Comparison of ENCODE assay signal across 22 mouse cellular contexts in genomic region chr13:117020631-117021030, GRCm38 (mm10). TPM values are rescaled to one million over a fixed set of nuclear protein-coding genes. Genes with fewer than 3 reads are reported as not detected.
A peak's percentile ranks its signal among the peaks of the same experiment; 100 is the strongest.
DNase-seq lines count a peak whose midpoint lies in the region; ATAC-seq and TF ChIP-seq lines count a peak whose summit lies in the region.
"Had no signal": no experiment of that assay in that cellular context is flagged by ENCODE, and none has a peak within 500 bp of the region (broad histone marks: within the 10 kb centered on the region; RNA-seq: fewer than 3 reads in every experiment).

No protein-coding gene starts in this region.

- peak; percentile 44 to 45 for DNase-seq in heart, adult 9 months (ENCODE audit: low spot score in 2 of 2)
- DNase-seq in heart, adult 2 months = no peak
- peak; percentile 30 for DNase-seq in CD4-positive helper T cell, adult 2 months (ENCODE audit: low read depth, low spot score)
- no peak for DNase-seq in neural tube, embryonic 10.5 days (ENCODE audit: extremely low spot score, low spot score)
- DNase-seq in embryonic facial prominence, embryonic 10.5 days (ENCODE audit: low spot score) = no peak
- DNase-seq: adrenal gland, postnatal 14 days; cerebellum, adult 11-12 months; forebrain, postnatal 0 days; kidney, adult 8-10 months; kidney, postnatal 25 days; lung, postnatal 10 days; thymus, postnatal 14 days had no signal

- peaks cover 3% of the 10 kb centered on the region; the same call in 1 of the 2 replicates for H3K79me2 ChIP-seq in heart, adult 2 months (replicated peaks; ENCODE audit: control insufficient read depth, insufficient read depth, low read length)

- ATAC-seq in hematopoietic stem cell, adult 5-6 weeks (replicated peaks in 1 of 2; ENCODE audit: insufficient read depth in 1 of 2, low FRiP score in 2 of 2, low TSS enrichment in 1 of 2, low read depth in 1 of 2, poor library complexity in 2 of 2, severe bottlenecking in 2 of 2) = peak; percentile 52 to 61
- ATAC-seq in intestine, postnatal 0 days = no peak
- ATAC-seq: forebrain, postnatal 0 days had no signal

- no peak overlapping the region for H3K4me2 ChIP-seq in intestine, postnatal 0 days (replicated peaks; ENCODE audit: low read depth)
- H3K4me2 ChIP-seq: embryonic facial prominence, embryonic 12.5 days; liver, embryonic 15.5 days; midbrain, embryonic 11.5 days had no signal

- no peaks in the 10 kb centered on the region for H3K27me3 ChIP-seq in heart, adult 2 months (ENCODE audit: control insufficient read depth, insufficient read depth, low read length)
- 0 out of 2 replicates have a peak, but pooled peaks cover 4% of the 10 kb centered on the region for H3K27me3 ChIP-seq in intestine, postnatal 0 days (replicated peaks; ENCODE audit: control insufficient read depth, insufficient read depth, low read length)
- H3K27me3 ChIP-seq in embryonic facial prominence, embryonic 10.5 days (replicated peaks; ENCODE audit: low read depth, poor library complexity, severe bottlenecking) = no peaks in the 10 kb centered on the region
- H3K27me3 ChIP-seq: embryonic facial prominence, embryonic 12.5 days; neural tube, embryonic 15.5 days had no signal

- H3K27ac ChIP-seq in heart, adult 2 months = no peak overlapping the region
- H3K27ac ChIP-seq in embryonic fibroblast, embryonic 13.5 days (ENCODE audit: insufficient read depth, low read length) = peak overlapping the region; percentile 44
- H3K27ac ChIP-seq in intestine, postnatal 0 days (ENCODE audit: low read depth, low read length) = no peak overlapping the region
- H3K27ac ChIP-seq in embryonic facial prominence, embryonic 10.5 days (replicated peaks) = no peak overlapping the region
- H3K27ac ChIP-seq: embryonic facial prominence, embryonic 12.5 days; hindbrain, embryonic 10.5 days; limb, embryonic 10.5 days; liver, embryonic 15.5 days; neural tube, embryonic 15.5 days had no signal

- 28% methylated on average over 6 of the region's 6 CpGs for WGBS in heart, adult 2 months
- 59% methylated on average over 6 of the region's 6 CpGs for WGBS in intestine, postnatal 0 days
- 77% methylated on average over 6 of the region's 6 CpGs for WGBS in embryonic facial prominence, embryonic 10.5 days

- no peak overlapping the region for H3K9ac ChIP-seq in heart, adult 2 months (ENCODE audit: low read depth, low read length)
- H3K9ac ChIP-seq in intestine, postnatal 0 days (ENCODE audit: low read depth, low read length) = no peak overlapping the region
- H3K9ac ChIP-seq: embryonic facial prominence, embryonic 12.5 days; forebrain, postnatal 0 days; liver, embryonic 15.5 days; neural tube, embryonic 15.5 days had no signal

- peaks cover 3% of the 10 kb centered on the region for H3K36me3 ChIP-seq in heart, adult 2 months (ENCODE audit: control insufficient read depth, insufficient read depth, low read length)
- no peaks in the 10 kb centered on the region for H3K36me3 ChIP-seq in intestine, postnatal 0 days (ENCODE audit: control insufficient read depth, insufficient read depth)
- H3K36me3 ChIP-seq in embryonic facial prominence, embryonic 10.5 days (replicated peaks) = no peaks in the 10 kb centered on the region
- H3K36me3 ChIP-seq: embryonic facial prominence, embryonic 12.5 days; hindbrain, embryonic 10.5 days; limb, embryonic 10.5 days; liver, embryonic 15.5 days; neural tube, embryonic 15.5 days had no signal

- peaks cover 8% of the 10 kb centered on the region for H3K4me1 ChIP-seq in heart, adult 2 months (ENCODE audit: control insufficient read depth, insufficient read depth, low read length)
- H3K4me1 ChIP-seq in embryonic fibroblast, embryonic 13.5 days (ENCODE audit: control insufficient read depth, insufficient read depth, low read length) = peaks cover 19% of the 10 kb centered on the region
- H3K4me1 ChIP-seq in intestine, postnatal 0 days (replicated peaks; ENCODE audit: control insufficient read depth, insufficient read depth, low read length) = no peaks in the 10 kb centered on the region
- peaks cover 11% of the 10 kb centered on the region for H3K4me1 ChIP-seq in embryonic facial prominence, embryonic 10.5 days

- no peak overlapping the region for H3K4me3 ChIP-seq in heart, adult 2 months
- H3K4me3 ChIP-seq in embryonic fibroblast, embryonic 13.5 days (ENCODE audit: insufficient read depth, low read length) = no peak overlapping the region
- H3K4me3 ChIP-seq in intestine, postnatal 0 days (ENCODE audit: low read depth, low read length) = no peak overlapping the region
- H3K4me3 ChIP-seq in embryonic facial prominence, embryonic 10.5 days = no peak overlapping the region
- H3K4me3 ChIP-seq: embryonic facial prominence, embryonic 12.5 days; hindbrain, embryonic 10.5 days; limb, embryonic 10.5 days; liver, embryonic 15.5 days; neural tube, embryonic 15.5 days had no signal

- intact Hi-C loops in heart, adult 2 months (cut with DNase I) = no loop called here

- no peaks in the 10 kb centered on the region for H3K9me3 ChIP-seq in intestine, postnatal 0 days (ENCODE audit: control insufficient read depth)
- H3K9me3 ChIP-seq in embryonic facial prominence, embryonic 10.5 days = no peaks in the 10 kb centered on the region
- H3K9me3 ChIP-seq: embryonic facial prominence, embryonic 12.5 days; hindbrain, embryonic 10.5 days; limb, embryonic 10.5 days; liver, embryonic 15.5 days; neural tube, embryonic 15.5 days had no signal

- TF ChIP-seq POLR2A in heart, adult 2 months (IDR thresholded peaks at IDR 0.05; ENCODE audit: insufficient read depth, low read depth, low read length) = no peak
- no peak for TF ChIP-seq POLR2A in embryonic fibroblast, embryonic 13.5 days (IDR thresholded peaks at IDR 0.05; ENCODE audit: low read depth, low read length)

- TF ChIP-seq CTCF in heart, adult 2 months (IDR thresholded peaks at IDR 0.05) = no peak
- no peak for TF ChIP-seq CTCF in embryonic fibroblast, embryonic 13.5 days (IDR thresholded peaks at IDR 0.05; ENCODE audit: borderline replicate concordance, insufficient read depth, low read length)
- TF ChIP-seq CTCF in intestine, postnatal 0 days (IDR thresholded peaks at IDR 0.05; ENCODE audit: low read depth) = no peak

- TF ChIP-seq EP300 in heart, adult 2 months (IDR thresholded peaks at IDR 0.05; ENCODE audit: insufficient read depth, low read depth, low read length) = no peak

RNA-seq across cellular contexts. Expression of gene Parp8, which starts 4.7 kb away (rescaled TPM):
- 1 to 10 TPM; 9.2 to 9.5 TPM for total RNA-seq in heart, adult 2 months (2021)
- 7.9 and 14.7 TPM in 2 replicates for polyA plus RNA-seq in heart, adult 2 months (2012; rRNA removed)
- 44.3 and 54.2 TPM in 2 replicates for polyA plus RNA-seq in embryonic fibroblast, embryonic 13.5 days (2011; ENCODE audit: insufficient read length, low read depth, missing spikeins)
- total RNA-seq in hematopoietic stem cell, adult 5-6 weeks (2017) = 76.8 and 100 TPM in 2 replicates
- polyA plus RNA-seq in intestine, postnatal 0 days (2015; fragmentation: Nextera tagmentation; extraction: Ambion mirVana) = 2.2 and 2.9 TPM in 2 replicates
- 10.4 and 13.1 TPM in 2 replicates for polyA plus RNA-seq in embryonic facial prominence, embryonic 10.5 days (2016; fragmentation: Nextera tagmentation; extraction: Ambion mirVana)
- total RNA-seq: MEL had no signal

Comparison
In these comparisons a context has a peak if more than half of its experiments do, and no peak if none do; other contexts are left out.
1. DNase-seq: peak in heart, adult 9 months (2 of 2) and CD4-positive helper T cell, adult 2 months (single experiment); none in heart, adult 2 months (0 of 2), neural tube, embryonic 10.5 days (single experiment) and embryonic facial prominence, embryonic 10.5 days (single experiment).